Mouse (Mus musculus): ENCODE measurements around the gene Erbb4. TPM values are rescaled to one million over a fixed set of nuclear protein-coding genes. Genes with fewer than 3 reads are reported as not detected.
"Not testable (repeated sequence)": the region's sequence is repeated elsewhere in the genome, so short reads cannot be mapped to it uniquely, and the experiment has no call there.

Erbb4 gene
- polyA plus RNA-seq, 1 experiment, result not detected

DNA sequence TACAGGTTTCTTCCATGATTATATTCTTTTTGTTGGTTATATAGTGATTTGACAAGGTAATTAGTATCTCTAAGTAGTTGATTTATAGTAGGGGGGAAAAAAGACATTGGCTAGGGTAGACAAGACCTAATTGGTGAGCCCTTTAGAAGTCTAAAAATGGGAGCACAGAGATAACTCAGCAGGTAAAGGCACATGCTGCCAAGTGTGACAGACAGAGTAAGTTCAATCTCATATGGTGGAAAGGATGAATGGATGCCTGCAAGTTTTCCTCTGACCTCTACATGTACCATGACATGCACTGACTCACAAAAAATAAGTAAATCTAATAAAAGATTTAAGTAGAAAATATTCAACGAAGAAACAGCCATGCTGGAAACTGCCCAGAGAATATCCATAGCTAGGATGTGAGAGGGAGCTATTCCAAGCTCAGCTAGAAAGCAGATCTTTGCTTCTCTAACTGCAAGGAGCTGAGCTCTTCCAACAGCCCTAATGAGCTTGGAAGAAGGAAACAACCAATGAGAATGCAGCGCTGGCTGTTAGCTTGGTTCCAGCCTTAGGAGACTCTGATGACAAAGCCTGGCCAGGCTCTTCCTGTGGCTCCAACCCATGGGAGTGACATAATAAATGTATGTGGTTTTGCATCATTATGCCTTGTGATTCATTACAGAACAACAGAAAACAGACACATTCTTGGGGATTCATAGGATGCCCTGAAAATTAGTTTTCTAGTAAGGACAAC lies 277.2 kb downstream of the Erbb4 start:
- Histone ChIP-seq H3K36me3 (ENCODE audit: control insufficient read depth, insufficient read depth, low read length) (no peaks in the 10 kb centered on the region), H3K27me3 (ENCODE audit: control insufficient read depth, insufficient read depth, low read length) (no peaks in the 10 kb centered on the region), H3K27ac (ENCODE audit: insufficient read depth, low read depth, low read length) (no peak overlapping the region), H3K4me3 (ENCODE audit: low read depth, low read length) (no peak overlapping the region), H3K4me1 (ENCODE audit: control insufficient read depth, insufficient read depth, insufficient read length, low read length) (no peaks in the 10 kb centered on the region)
- WGBS, result 67% methylated on average over 2 of the region's 2 CpGs
- TF ChIP-seq POLR2A (IDR thresholded peaks at IDR 0.05; ENCODE audit: low read depth, low read length), result no peak
- TF ChIP-seq CTCF (IDR thresholded peaks at IDR 0.05; ENCODE audit: extremely low read depth, insufficient read length, insufficient replicate concordance, low read depth, low read length), result no peak

DNA sequence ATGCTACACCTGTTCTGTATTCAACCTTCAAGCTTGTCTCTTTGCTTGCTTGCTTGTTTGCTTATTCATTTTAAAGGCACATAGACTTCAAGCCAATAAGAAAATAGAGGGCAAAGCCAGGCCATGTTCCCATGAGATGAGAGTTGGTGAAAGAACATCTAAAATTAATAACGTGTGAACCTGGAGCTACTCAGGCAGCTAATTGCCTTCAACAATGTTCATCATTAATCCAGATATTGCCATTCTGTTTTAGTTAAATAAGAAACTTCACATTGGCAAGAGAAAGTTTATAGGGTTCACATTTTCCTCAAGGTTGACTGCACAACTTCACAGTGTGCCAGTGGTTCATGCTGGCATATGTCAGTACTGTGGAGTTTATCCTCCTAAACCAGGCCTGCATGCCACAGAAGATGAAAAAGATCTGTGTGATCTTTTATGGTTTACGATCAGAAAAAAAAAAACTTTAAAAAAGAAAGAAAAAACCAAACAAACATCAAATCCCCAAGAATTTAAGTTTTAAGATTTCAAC lies 284.7 kb downstream of the Erbb4 start:
- H3K36me3 ChIP-seq (ENCODE audit: control insufficient read depth, insufficient read depth, low read length), result no peaks in the 10 kb centered on the region
- no peak overlapping the region for H3K4me3 ChIP-seq (ENCODE audit: low read depth, low read length)
- no peaks in the 10 kb centered on the region for H3K27me3 ChIP-seq (ENCODE audit: control insufficient read depth, insufficient read depth, low read length)
- TF ChIP-seq POLR2A (IDR thresholded peaks at IDR 0.05; ENCODE audit: low read depth, low read length) (no peak), CTCF (IDR thresholded peaks at IDR 0.05; ENCODE audit: extremely low read depth, insufficient read length, insufficient replicate concordance, low read depth, low read length) (no peak)
- no peaks in the 10 kb centered on the region for H3K4me1 ChIP-seq (ENCODE audit: control insufficient read depth, insufficient read depth, insufficient read length, low read length)
- no peak overlapping the region for H3K27ac ChIP-seq (ENCODE audit: insufficient read depth, low read depth, low read length)
- WGBS, result 80% methylated on average over 2 of the region's 2 CpGs

DNA sequence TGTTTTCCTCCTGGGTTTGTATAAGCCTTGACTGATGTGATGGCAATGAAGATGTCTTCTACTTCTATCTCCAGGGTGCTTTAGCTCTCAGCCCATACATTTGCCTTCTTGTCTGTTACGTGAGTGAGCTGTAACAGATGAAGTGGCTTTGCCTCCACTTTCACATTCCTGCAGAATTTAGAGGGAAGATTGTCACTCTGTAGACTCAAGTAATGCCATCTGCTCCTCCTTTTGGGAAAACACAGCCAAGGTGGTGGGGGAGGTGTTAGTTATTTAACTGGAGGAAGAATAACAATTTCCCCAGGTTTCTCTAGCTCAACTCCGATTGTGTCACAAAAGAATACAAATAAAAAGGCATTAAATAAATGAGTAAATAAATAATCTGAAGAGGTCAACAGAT lies 301.1 kb downstream of the Erbb4 start:
- H3K27ac ChIP-seq (ENCODE audit: insufficient read depth, low read depth, low read length), result no peak overlapping the region
- TF ChIP-seq CTCF (IDR thresholded peaks at IDR 0.05; ENCODE audit: extremely low read depth, insufficient read length, insufficient replicate concordance, low read depth, low read length), result no peak
- TF ChIP-seq POLR2A (IDR thresholded peaks at IDR 0.05; ENCODE audit: low read depth, low read length), result no peak
- H3K4me1 ChIP-seq (ENCODE audit: control insufficient read depth, insufficient read depth, insufficient read length, low read length), result no peaks in the 10 kb centered on the region
- 52% methylated on average over 2 of the region's 2 CpGs for WGBS
- H3K4me3 ChIP-seq (ENCODE audit: low read depth, low read length), result no peak overlapping the region
- H3K36me3 ChIP-seq (ENCODE audit: control insufficient read depth, insufficient read depth, low read length), result no peaks in the 10 kb centered on the region
- H3K27me3 ChIP-seq (ENCODE audit: control insufficient read depth, insufficient read depth, low read length), result no peaks in the 10 kb centered on the region

DNA sequence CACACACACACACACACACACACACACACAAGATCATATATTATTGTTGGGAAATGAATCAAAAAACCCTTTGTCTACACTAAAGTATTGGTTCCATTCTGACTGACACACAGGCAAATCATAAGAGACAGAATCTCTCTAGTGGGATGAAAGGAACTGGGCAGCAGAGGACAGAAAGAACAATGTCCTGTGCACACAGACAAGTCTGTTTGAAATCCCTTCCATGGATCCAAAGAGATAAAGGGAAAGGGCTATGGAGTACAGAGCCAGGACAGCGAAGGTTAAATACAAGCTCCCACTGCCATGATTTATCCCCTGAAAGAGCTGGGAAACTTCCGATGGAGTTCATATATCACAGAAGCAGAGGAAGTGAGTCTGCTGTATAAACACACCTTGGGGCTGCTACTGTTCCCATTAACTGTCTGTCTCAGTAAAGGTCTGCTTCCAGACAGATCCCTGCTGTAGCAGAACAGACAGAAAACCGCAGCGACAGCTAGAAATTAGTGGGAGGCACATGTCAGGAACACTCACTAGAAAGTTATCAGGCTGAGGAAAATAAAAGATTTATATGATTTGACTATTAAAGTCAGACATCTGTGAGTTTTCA lies 320.3 kb downstream of the Erbb4 start:
- 58% methylated on average over 4 of the region's 4 CpGs for WGBS
- H3K4me1 ChIP-seq (ENCODE audit: control insufficient read depth, insufficient read depth, insufficient read length, low read length), result no peaks in the 10 kb centered on the region
- no peaks in the 10 kb centered on the region for H3K36me3 ChIP-seq (ENCODE audit: control insufficient read depth, insufficient read depth, low read length)
- no peak overlapping the region for H3K4me3 ChIP-seq (ENCODE audit: low read depth, low read length)
- H3K27me3 ChIP-seq (ENCODE audit: control insufficient read depth, insufficient read depth, low read length), result no peaks in the 10 kb centered on the region
- no peak overlapping the region for H3K27ac ChIP-seq (ENCODE audit: insufficient read depth, low read depth, low read length)
- TF ChIP-seq POLR2A (IDR thresholded peaks at IDR 0.05; ENCODE audit: low read depth, low read length) (no peak), CTCF (IDR thresholded peaks at IDR 0.05; ENCODE audit: extremely low read depth, insufficient read length, insufficient replicate concordance, low read depth, low read length) (no peak)

DNA sequence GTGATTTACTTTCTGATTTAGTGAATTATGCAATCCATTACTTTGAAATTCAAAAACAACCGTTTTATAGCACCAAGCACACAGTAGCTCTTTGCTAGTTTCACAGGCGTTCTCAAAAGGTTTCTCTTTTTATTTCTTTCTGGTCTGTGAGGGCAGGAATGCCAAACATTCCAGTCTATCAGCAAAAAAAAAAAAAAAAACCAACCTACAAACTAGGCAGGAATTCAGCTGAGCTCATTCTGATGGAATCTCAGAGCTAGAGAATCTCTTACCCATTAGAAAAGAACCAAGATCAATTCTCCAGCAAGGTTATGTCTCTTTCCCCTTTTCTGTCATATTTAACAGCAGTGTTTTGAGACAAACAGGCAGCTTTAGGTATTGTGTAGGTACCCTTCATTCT lies 327.2 kb downstream of the Erbb4 start:
- 27% methylated on average over 2 of the region's 2 CpGs for WGBS
- H3K4me3 ChIP-seq (ENCODE audit: low read depth, low read length), result no peak overlapping the region

DNA sequence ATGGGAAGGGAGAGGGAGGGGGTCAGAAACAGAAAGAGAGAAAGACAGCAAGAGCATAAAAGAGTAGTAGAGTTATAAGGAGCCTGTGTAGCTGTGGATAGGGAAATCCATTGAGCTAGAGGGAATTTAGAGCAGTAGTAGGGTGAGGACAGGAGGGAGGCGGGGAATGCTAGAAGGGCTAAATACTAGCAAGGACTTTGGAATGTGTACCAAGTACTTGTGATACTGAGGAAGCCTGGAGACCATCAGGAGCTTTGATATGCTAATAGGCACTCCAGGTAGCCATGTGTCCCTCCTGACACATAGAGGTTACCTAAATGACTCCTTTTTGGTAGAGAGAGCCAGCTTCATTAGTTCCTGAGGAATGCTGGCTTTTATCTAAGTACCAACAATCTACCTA lies 327.8 kb downstream of the Erbb4 start:
- 86% methylated on average over 1 of the region's 1 CpGs for WGBS
- H3K36me3 ChIP-seq (ENCODE audit: control insufficient read depth, insufficient read depth, low read length), result no peaks in the 10 kb centered on the region
- H3K4me1 ChIP-seq (ENCODE audit: control insufficient read depth, insufficient read depth, insufficient read length, low read length), result no peaks in the 10 kb centered on the region
- no peak overlapping the region for H3K27ac ChIP-seq (ENCODE audit: insufficient read depth, low read depth, low read length)
- H3K4me3 ChIP-seq (ENCODE audit: low read depth, low read length), result no peak overlapping the region
- H3K27me3 ChIP-seq (ENCODE audit: control insufficient read depth, insufficient read depth, low read length), result no peaks in the 10 kb centered on the region
- TF ChIP-seq POLR2A (IDR thresholded peaks at IDR 0.05; ENCODE audit: low read depth, low read length) (no peak), CTCF (IDR thresholded peaks at IDR 0.05; ENCODE audit: extremely low read depth, insufficient read length, insufficient replicate concordance, low read depth, low read length) (no peak)

More for the DNA sequence above, 327.2 kb downstream of the Erbb4 start:
- no peaks in the 10 kb centered on the region for H3K36me3 ChIP-seq (ENCODE audit: control insufficient read depth, insufficient read depth, low read length)
- H3K27me3 ChIP-seq (ENCODE audit: control insufficient read depth, insufficient read depth, low read length), result no peaks in the 10 kb centered on the region
- H3K4me1 ChIP-seq (ENCODE audit: control insufficient read depth, insufficient read depth, insufficient read length, low read length), result no peaks in the 10 kb centered on the region
- no peak for TF ChIP-seq POLR2A (IDR thresholded peaks at IDR 0.05; ENCODE audit: low read depth, low read length)
- TF ChIP-seq CTCF (IDR thresholded peaks at IDR 0.05; ENCODE audit: extremely low read depth, insufficient read length, insufficient replicate concordance, low read depth, low read length), result no peak
- no peak overlapping the region for H3K27ac ChIP-seq (ENCODE audit: insufficient read depth, low read depth, low read length)

DNA sequence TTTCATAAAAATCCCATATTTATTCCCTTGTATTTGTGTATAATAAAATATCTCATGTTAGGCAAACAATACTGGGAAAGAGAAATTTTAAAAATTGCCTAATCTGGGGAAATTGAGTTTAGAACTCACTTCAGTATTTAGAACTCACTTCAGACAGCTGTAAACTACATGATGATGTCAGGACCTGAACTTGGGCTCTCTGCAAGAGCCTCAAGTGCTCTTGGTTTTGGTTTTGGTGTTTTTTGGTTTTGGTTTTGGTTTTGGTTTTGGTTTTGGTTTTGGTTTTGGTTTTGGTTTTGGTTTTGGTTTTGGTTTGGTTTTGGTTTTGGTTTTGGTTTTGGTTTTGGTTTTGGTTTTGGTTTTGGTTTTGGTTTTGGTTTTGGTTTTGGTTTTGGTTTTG lies 341.8 kb downstream of the Erbb4 start:
- not testable (repeated sequence) for H3K36me3 ChIP-seq (ENCODE audit: control insufficient read depth, insufficient read depth, low read length); H3K4me1 ChIP-seq (ENCODE audit: control insufficient read depth, insufficient read depth, insufficient read length, low read length); H3K27ac ChIP-seq (ENCODE audit: insufficient read depth, low read depth, low read length); H3K27me3 ChIP-seq (ENCODE audit: control insufficient read depth, insufficient read depth, low read length); H3K4me3 ChIP-seq (ENCODE audit: low read depth, low read length)

Measured in small intestine, adult 2 months (tissue).